Mouse (Mus musculus) intestine, embryonic 15.5 days (tissue): ENCODE data around the gene Gm5622. TPM values are rescaled to one million over a fixed set of nuclear protein-coding genes. Genes with fewer than 3 reads are reported as not detected.
"Not testable (repeated sequence)": the region's sequence is repeated elsewhere in the genome, so short reads cannot be mapped to it uniquely, and the experiment has no call there.

Experiments
- ATAC-seq: fragments of 200-750 bp; cut with Nextera tagmentation; 2 replicates; pipeline ENCODE4 v1.8.0; 2017; ENCODE audit warnings: moderate TSS enrichment, moderate library complexity
- H3K27ac ChIP-seq: fragments of 300-500 bp; sonication (generic); 2 replicates; pipeline ENCODE4 v1.5.1; 2015; ENCODE audit warnings: mild to moderate bottlenecking, inconsistent platforms
- H3K27me3 ChIP-seq: fragments of 300-500 bp; sonication (generic); replicated peaks from 2 replicates; pipeline ENCODE4 v1.6.1; 2015; ENCODE audit warnings: inconsistent platforms
- H3K36me3 ChIP-seq: fragments of 300-500 bp; sonication (generic); 2 replicates; pipeline ENCODE4 v1.6.1; 2015; ENCODE audit warnings: inconsistent platforms
- H3K4me1 ChIP-seq: fragments of 300-500 bp; sonication (generic); replicated peaks from 2 replicates; pipeline ENCODE4 v1.6.1; 2015; ENCODE audit warnings: inconsistent platforms
- H3K4me2 ChIP-seq: fragments of 300-500 bp; sonication (generic); replicated peaks from 2 replicates; pipeline ENCODE4 v1.6.1; 2015; ENCODE audit warnings: mild to moderate bottlenecking, inconsistent platforms
- H3K4me3 ChIP-seq: fragments of 300-500 bp; sonication (generic); replicated peaks from 2 replicates; pipeline ENCODE4 v1.5.1; 2015; ENCODE audit warnings: inconsistent platforms
- H3K9ac ChIP-seq: fragments of 300-500 bp; sonication (generic); 2 replicates; pipeline ENCODE4 v1.6.1; 2015; ENCODE audit warnings: inconsistent platforms
- H3K9me3 ChIP-seq: fragments of 300-500 bp; sonication (generic); 2 replicates; pipeline ENCODE4 v1.6.1; 2016; ENCODE audit warnings: inconsistent platforms
- whole genome bisulfite sequencing: fragments of 180-500 bp; shearing (Covaris S2); methylation state at CpG from one replicate; pipeline ENCODE4 v1.1.7; 2015; 5-methylcytosine and 5-hydroxymethylcytosine counted together
- polyA plus RNA-seq: library from polyadenylated mRNA; unstranded; fragments of >200 nt; fragmentation: Nextera tagmentation; extraction: Ambion mirVana; gene quantifications from 2 replicates; pipeline ENCODE4 v1.2.1, GENCODE M21; 2015

The Gm5622 gene
- not detected in 2 replicates for polyA plus RNA-seq

DNA sequence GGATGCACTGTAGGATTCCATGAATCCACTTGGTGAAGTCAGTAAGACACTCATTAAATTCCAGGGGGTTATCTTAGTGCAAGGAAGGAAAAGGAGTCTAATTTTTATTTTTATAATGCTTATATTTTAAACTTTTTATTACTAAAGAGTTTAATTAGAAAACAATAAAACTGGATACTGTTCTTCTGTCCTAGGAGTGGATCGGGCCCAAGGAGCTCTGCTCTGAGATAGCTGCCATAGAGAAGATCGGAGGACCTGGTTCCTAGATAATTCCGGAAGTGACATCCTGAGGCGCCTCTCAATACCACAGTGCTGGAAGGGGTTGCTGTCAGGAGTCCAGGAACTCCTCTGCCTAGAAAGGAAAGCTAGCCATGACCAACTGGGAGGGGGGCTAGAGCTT, at the start of gene Gm5622:
Gene Gm5622 (plus strand): TSS at position 301 of the 400 bp plus-strand sequence.
- Histone ChIP-seq H3K27ac (no peak within 1 kb of the TSS), H3K9ac (no peak within 1 kb of the TSS), H3K4me3 (no peak within 1 kb of the TSS), H3K36me3 (no peaks in the 10 kb centered on the region), H3K4me1 (no peaks in the 10 kb centered on the region), H3K27me3 (no peaks in the 10 kb centered on the region), H3K9me3 (no peaks in the 10 kb centered on the region), H3K4me2 (no peak within 1 kb of the TSS)
- 91% methylated on average over 4 of the region's 4 CpGs for WGBS
- ATAC-seq: no peak

DNA sequence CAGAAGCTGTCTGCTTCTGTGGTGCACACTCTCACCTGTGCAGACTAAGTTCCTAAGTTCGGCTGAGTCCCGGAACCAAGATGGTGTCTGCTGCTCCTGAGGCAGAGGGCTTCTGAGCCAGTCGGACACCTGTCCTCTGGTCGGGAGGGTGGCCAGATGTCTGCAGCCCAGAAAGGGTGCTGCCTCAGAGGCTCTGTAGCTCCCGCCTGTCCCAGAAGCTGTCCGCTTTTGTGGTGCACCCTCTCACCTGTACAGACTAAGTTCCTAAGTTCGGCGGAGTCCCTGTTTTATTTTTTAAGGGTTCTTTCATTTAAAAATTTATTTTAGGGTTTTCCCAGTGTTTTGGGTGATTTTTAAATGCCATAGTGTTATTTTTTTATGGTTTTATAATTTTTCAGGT, 45.2 kb upstream of the Gm5622 start:
- Histone ChIP-seq H3K27ac (no peak overlapping the region), H3K27me3 (no peaks in the 10 kb centered on the region), H3K9me3 (no peaks in the 10 kb centered on the region), H3K36me3 (no peaks in the 10 kb centered on the region), H3K4me3 (no peak overlapping the region), H3K4me2 (no peak overlapping the region), H3K9ac (no peak overlapping the region), H3K4me1 (no peaks in the 10 kb centered on the region)
- no peak for ATAC-seq
- WGBS: 94% methylated on average over 8 of the region's 8 CpGs

DNA sequence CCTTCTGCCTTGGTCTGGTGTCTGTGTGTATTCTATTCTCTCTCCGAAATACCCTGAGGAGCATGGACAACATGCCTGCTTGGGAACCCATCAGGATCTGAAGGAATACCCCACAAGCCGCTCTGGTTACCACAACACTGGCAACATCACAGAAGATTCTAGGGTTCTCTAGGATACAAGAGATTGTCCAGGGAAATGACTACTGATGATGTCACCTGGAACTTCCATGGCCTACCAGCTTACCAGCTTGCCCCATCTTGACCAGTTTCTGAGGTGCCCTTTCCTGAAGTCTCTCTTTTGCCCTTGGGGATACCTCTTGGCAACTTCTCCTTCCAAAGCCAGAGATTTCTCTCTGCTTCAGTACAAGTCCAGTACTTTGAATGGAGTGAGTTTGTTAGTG, 21.4 kb downstream of the Gm5622 start, which contains the start of gene Gm17175:
Gene Gm17175 (minus strand): TSS at position 101 of the 400 bp plus-strand sequence.
- ATAC-seq, H3K4me2 ChIP-seq, H3K9me3 ChIP-seq, H3K36me3 ChIP-seq, H3K4me1 ChIP-seq, H3K27me3 ChIP-seq, H3K9ac ChIP-seq, H3K4me3 ChIP-seq, H3K27ac ChIP-seq: not testable (repeated sequence)
- WGBS: 85% methylated on average over 2 of the region's 2 CpGs

DNA sequence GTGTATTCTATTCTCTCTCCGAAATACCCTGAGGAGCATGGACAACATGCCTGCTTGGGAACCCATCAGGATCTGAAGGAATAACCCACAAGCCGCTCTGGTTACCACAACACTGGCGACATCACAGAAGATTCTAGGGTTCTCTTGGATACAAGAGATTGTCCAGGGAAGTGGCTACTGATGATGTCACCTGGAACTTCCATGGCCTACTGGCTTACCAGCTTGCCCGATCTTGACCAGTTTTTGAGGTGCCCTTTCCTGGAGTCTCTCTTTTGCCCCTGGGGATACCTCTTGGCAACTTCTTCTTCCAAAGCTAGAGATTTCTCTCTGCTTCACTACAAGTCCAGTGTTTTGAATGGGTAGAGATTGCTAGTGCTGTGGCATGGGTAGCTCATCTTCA, 39.4 kb downstream of the Gm5622 start, which contains the start of gene Gm17174:
Gene Gm17174 (minus strand): TSS at position 101 of the 400 bp plus-strand sequence.
- H3K27ac ChIP-seq, H3K36me3 ChIP-seq, H3K4me2 ChIP-seq, H3K4me1 ChIP-seq, H3K4me3 ChIP-seq, ATAC-seq, H3K27me3 ChIP-seq, H3K9me3 ChIP-seq, H3K9ac ChIP-seq: not testable (repeated sequence)
- 87% methylated on average over 4 of the region's 4 CpGs for WGBS

DNA sequence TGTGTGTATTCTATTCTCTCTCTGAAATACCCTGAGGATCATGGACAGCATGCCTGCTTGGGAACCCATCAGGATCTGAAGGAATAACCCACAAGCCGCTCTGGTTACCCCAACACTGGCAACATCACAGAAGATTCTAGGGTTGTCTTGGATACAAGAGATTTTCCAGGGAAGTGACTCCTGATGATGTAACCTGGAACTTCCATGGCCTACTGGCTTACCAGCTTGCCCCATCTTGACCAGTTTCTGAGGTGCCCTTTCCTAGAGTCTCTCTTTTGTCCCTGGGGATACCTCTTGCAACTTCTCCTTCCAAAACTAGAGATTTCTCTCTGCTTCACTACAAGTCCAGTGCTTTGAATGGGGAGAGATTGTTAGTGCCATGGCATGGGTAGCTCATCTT, 58.6 kb downstream of the Gm5622 start, which contains the start of gene Gm17078:
Gene Gm17078 (minus strand): TSS at position 101 of the 400 bp plus-strand sequence.
- Histone ChIP-seq H3K9me3 (no peaks in the 10 kb centered on the region), H3K4me1 (no peaks in the 10 kb centered on the region), H3K36me3 (no peaks in the 10 kb centered on the region), H3K4me2 (no peak within 1 kb of the TSS), H3K4me3 (no peak within 1 kb of the TSS), H3K27ac (no peak within 1 kb of the TSS), H3K9ac (no peak within 1 kb of the TSS), H3K27me3 (no peaks in the 10 kb centered on the region)
- 83% methylated on average over 1 of the region's 1 CpGs for whole genome bisulfite sequencing
- no peak for ATAC-seq

DNA sequence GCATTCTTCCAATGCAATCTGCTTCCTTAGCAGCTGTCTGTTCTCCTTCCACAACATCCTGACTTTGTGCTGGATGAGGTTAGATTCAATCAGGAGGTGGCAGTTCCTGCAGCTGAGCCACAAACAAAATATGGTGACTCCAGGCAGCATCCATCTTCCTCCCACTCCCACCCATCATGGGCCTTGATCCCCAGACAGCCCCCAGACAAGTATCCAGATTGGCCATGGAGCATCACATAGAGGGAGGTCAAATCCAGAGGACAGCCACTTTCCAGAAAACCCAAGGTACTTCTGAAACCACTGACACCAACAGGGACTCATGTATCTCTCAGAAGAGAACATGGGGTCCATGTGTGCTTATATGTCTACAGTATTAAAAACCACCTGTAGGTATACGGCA, 79.8 kb downstream of the Gm5622 start:
- not testable (repeated sequence) for H3K4me3 ChIP-seq, H3K27ac ChIP-seq, ATAC-seq, H3K9ac ChIP-seq, H3K4me1 ChIP-seq, H3K27me3 ChIP-seq, H3K36me3 ChIP-seq, H3K9me3 ChIP-seq, H3K4me2 ChIP-seq
- WGBS: 82% methylated on average over 1 of the region's 1 CpGs

DNA sequence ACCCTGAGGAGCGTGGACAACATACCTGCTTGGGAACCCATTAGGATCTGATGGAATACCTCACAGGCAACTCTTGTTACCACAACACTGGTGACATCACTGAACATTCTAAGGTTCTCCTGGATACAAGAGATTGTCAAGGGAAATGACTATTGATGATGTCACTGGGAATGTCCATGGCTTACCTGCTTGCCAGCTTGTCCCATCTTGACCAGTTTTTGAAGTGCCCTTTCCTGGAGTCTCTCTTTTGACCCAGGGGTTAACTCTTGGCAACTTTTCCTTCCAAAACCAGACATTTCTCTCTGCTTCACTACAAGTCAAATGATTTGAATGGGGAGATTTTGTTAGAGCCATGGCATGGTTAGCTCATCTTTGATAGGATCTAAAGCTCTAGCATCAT, 83.0 kb downstream of the Gm5622 start, which contains the start of gene Gm4181:
Gene Gm4181 (minus strand): TSS at position 101 of the 400 bp plus-strand sequence.
- WGBS: 100% methylated on average over 1 of the region's 1 CpGs
- H3K9me3 ChIP-seq, H3K36me3 ChIP-seq, H3K4me1 ChIP-seq, H3K27me3 ChIP-seq, H3K27ac ChIP-seq, ATAC-seq, H3K4me2 ChIP-seq, H3K9ac ChIP-seq, H3K4me3 ChIP-seq: not testable (repeated sequence)

DNA sequence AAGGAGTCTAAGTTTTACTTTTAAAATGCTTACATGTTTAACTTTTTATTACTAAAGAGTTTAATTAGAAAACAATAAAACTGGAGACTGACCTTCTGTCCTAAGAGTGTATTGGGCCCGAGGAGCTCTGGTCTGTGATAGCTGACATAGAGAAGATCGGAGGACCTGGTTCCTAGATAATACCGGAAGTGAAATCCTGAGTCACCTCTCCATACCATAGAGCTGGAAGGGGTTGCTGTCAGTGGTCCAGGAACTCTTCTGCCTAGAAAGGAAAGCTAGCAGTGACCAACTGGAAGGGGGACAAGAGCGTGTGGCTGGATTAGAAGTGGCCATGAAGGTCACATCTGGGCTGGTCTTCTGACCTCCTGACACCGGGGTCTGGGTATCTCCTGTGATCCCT, 124.7 kb downstream of the Gm5622 start:
- Histone ChIP-seq H3K4me2 (no peak overlapping the region), H3K9me3 (no peaks in the 10 kb centered on the region), H3K27ac (no peak overlapping the region), H3K27me3 (no peaks in the 10 kb centered on the region), H3K4me3 (no peak overlapping the region), H3K4me1 (no peaks in the 10 kb centered on the region), H3K9ac (no peak overlapping the region), H3K36me3 (no peaks in the 10 kb centered on the region)
- ATAC-seq: no peak
- WGBS: 90% methylated on average over 5 of the region's 5 CpGs

DNA sequence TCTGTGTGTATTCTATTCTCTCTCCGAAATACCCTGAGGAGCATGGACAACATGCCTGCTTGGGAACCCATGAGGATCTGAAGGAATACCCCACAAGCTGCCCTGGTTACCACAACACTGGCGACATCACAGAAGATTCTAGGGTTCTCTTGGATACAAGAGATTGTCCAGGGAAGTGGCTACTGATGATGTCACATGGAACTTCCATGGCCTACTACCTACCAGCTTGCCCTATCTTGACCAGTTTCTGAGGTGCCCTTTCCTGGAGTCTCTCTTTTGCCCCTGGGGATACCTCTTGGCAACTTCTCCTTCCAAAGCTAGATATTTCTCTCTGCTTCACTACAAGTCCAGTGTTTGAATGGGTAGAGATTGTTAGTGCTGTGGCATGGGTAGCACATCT, 142.8 kb downstream of the Gm5622 start, which contains the start of gene Gm17079:
Gene Gm17079 (minus strand): TSS at position 101 of the 400 bp plus-strand sequence.
- not testable (repeated sequence) for H3K9me3 ChIP-seq, ATAC-seq, H3K9ac ChIP-seq, H3K4me3 ChIP-seq, H3K36me3 ChIP-seq, H3K4me2 ChIP-seq, H3K27ac ChIP-seq, H3K27me3 ChIP-seq, H3K4me1 ChIP-seq
- WGBS: 85% methylated on average over 2 of the region's 2 CpGs

Other genes with a start within 250 kb of the Gm5622 start
- not detected in 2 replicates for gene Gm7247, start 191.0 kb upstream of the Gm5622 start, polyA plus RNA-seq
- not detected in 2 replicates for gene Vmn2r88, start 142.0 kb upstream of the Gm5622 start, polyA plus RNA-seq
- not detected in 2 replicates for gene Vmn2r89, start 100.9 kb upstream of the Gm5622 start, polyA plus RNA-seq
- gene Gm17175, start 21.3 kb downstream of the Gm5622 start, polyA plus RNA-seq: not detected in 2 replicates
- gene Gm17174, start 39.3 kb downstream of the Gm5622 start, polyA plus RNA-seq: not detected in 2 replicates
- not detected in 2 replicates for gene Gm17078, start 58.5 kb downstream of the Gm5622 start, polyA plus RNA-seq
- not detected in 2 replicates for gene Gm4181, start 82.9 kb downstream of the Gm5622 start, polyA plus RNA-seq
- gene Gm17079, start 142.7 kb downstream of the Gm5622 start, polyA plus RNA-seq: not detected in 2 replicates
- not detected in 2 replicates for gene Gm5800, start 164.4 kb downstream of the Gm5622 start, polyA plus RNA-seq
- gene Ang4, start 220.8 kb downstream of the Gm5622 start, polyA plus RNA-seq: 2.9 and 3.5 TPM in 2 replicates
- gene AY358078, start 247.3 kb downstream of the Gm5622 start, polyA plus RNA-seq: not detected in 2 replicates